Mouse (Mus musculus) G1E-ER4 (cell line): ENCODE measurements around the gene Tm9sf2. TPM values are rescaled to one million over a fixed set of nuclear protein-coding genes. Genes with fewer than 3 reads are reported as not detected.

Experiments
- GATA1 ChIP-seq: IDR thresholded peaks from one replicate; pipeline ENCODE4 v1.8.0; 2012; ENCODE audit warnings: low read length, inconsistent platforms
- polyA plus RNA-seq: library from polyadenylated mRNA; stranded (reverse); fragments of >175 nt; gene quantifications from 2 replicates; pipeline ENCODE4 v1.2.3, GENCODE M21; 2012

Tm9sf2 gene
- polyA plus RNA-seq, 1 experiment, result 220 TPM

DNA sequence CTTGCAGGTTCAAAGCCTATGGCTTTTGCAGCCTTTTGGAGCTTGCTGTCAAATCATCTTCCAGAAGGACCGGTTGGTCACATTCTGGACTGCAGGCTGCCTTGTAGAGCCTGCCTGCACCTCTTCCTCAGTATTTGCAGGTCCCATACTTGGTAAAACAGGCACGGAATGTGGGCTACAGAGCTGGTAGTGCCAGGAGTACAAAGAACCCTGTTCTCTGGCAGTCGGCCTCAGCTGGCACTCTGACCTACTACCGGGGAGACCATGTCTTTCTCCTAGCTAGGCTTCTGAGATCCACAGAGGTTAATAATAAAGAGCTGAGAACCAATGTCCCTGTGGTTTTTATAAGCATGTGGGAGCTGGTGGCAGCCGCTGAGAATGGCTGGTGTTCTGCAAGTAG, 83.1 kb downstream of the Tm9sf2 start:
- TF ChIP-seq GATA1, result no peak

DNA sequence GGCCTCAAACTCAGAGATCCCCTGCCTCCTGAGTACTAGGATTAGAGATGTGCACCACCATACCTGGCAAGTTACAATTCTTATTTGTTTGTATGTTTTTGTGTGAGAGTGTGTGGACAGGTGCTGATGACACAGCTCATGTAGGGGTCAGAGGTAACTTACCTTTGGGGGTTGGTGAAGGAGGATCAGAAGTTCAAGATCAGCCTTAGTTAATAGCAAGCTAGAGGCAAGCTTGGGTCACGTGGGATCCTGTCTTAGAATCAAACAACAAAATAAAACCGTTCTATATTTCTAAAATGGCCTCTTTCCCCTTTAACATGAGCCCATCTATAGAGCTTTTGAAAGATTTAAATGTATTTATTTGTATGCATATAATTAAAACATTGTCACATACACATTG, 83.7 kb downstream of the Tm9sf2 start:
- no peak for TF ChIP-seq GATA1

DNA sequence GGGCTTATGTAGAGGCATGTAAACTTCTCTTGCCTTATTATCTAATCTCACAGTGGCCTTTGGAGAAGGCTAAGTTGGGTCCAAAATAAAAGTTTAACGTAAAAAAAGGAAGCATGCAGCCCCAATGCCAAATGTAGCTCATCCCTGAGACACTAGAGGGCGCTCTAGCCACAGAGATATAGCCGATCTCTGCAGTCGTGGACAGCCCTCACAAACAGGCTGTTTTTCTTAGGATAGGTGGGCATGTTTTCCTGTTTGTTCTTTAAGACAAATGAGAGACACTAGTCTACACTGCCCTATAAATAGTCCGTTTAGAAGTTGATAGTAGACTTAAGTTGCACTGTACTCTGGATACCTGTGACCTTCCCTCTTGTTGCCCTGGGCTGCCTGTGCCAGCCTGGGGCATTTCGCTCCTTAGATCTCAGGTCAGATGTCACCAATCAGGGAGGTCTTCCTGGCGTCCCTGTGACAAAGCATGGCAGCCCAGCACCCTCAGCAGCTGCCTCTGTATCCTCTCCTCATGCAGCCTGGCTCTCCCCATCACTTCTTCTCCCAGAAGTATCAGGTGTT, 84.2 kb downstream of the Tm9sf2 start:
- TF ChIP-seq GATA1, result no peak

DNA sequence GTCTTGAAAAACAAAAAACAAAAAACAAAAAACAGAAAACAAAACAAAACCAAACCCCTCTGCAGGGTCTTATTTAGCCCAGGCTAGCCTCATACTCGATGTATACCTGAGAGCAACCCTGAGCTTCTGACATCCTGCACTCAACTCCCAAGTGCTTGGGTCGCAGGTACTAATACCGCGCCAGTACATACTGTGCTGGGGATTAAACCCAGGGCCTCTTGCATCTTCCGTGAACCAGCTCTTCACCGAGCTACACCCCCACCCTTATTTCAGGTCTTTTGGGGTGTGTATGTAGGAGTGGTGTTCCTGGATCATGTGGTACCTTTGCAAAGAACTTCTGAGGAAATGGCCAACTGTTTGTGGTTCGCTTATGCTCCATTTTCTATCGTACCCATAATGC, 87.8 kb downstream of the Tm9sf2 start:
- TF ChIP-seq GATA1, result no peak

DNA sequence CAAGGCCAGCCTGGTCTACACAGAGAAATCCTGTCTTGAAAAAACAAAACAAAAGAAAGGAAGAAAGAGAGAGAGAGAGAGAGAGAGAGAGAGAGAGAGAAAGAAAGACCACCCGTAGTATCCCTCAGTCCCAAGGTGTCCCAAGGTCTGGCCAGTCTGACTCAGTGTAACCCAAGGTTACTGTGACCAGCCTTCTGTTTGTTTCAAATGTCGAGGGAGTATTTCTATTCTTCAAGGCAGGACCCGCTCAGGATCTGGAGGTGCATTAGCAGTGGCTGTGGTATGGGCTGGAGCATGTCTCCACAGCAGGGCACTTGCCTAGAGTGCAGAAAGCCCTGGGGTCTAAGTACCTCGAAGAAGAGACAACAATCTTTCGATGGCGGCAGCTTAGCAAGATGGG, 90.0 kb downstream of the Tm9sf2 start:
- TF ChIP-seq GATA1, result no peak

DNA sequence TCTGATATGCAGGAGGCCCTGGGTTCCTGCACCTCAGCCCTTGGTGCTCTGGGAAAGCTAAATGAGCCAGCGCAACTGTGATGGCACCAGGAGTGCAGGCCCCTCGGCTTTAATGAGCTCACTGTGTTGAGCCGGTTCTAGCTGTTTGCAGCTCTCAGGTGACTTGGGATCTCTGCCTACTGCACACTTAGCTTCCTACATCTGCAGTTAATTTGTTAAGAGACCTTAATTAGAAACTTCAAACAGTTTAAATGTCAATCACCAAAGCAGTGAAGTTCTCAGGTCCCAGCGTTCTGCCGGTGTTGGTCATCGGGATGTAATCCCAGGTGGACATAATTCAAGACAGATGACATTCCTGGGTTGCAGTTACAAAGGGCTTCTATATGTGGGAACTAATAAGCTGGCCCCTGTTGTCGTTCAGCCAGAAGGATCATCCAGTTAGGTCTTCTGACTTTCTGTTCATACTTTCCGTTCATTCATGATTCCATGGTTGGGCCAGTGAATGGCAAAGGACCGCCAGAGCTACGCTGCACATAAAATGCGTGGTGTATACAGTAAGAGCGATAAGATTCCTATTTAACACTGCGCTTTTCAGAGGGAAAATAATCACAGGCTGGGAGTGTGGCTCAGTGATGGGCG, 93.5 kb downstream of the Tm9sf2 start:
- TF ChIP-seq GATA1, result no peak

DNA sequence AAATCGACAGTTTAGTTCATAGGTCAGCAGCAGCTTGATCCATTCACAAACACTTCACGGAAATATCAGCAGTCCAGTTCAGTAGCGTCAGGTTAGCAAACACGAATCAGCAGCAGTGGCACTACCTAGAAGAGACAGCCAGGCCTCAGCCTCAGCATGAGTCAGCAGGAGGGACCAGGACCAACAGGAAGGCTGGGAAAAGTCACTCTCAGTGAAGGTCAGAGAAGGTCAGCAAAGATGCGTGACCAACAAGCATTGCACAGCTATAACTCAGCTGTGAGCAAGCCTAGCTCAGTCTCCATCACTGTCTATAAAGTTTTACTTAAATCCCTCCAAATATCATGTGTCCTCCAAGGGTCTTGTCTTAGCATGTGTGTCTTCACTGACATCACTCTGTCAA, 102.3 kb downstream of the Tm9sf2 start:
- TF ChIP-seq GATA1, result no peak

Other genes with a start within 250 kb of the Tm9sf2 start
- gene Ubac2, start 228.4 kb upstream of the Tm9sf2 start, polyA plus RNA-seq, result 60.2 and 67.2 TPM in 2 replicates
- not detected in 2 replicates for gene Gpr18, start 191.3 kb upstream of the Tm9sf2 start, polyA plus RNA-seq
- gene Gpr183, start 141.8 kb upstream of the Tm9sf2 start, polyA plus RNA-seq, result 0.02 TPM in 1 of 2 replicates, not detected in the other
- gene Timm8a2, start 72.4 kb upstream of the Tm9sf2 start, polyA plus RNA-seq, result 0.09 TPM in 1 of 2 replicates, not detected in the other
- 30.1 and 38.4 TPM in 2 replicates for gene Clybl, start 74.7 kb downstream of the Tm9sf2 start, polyA plus RNA-seq